Mouse (Mus musculus): ENCODE measurements around the gene Snx18.

DNA sequence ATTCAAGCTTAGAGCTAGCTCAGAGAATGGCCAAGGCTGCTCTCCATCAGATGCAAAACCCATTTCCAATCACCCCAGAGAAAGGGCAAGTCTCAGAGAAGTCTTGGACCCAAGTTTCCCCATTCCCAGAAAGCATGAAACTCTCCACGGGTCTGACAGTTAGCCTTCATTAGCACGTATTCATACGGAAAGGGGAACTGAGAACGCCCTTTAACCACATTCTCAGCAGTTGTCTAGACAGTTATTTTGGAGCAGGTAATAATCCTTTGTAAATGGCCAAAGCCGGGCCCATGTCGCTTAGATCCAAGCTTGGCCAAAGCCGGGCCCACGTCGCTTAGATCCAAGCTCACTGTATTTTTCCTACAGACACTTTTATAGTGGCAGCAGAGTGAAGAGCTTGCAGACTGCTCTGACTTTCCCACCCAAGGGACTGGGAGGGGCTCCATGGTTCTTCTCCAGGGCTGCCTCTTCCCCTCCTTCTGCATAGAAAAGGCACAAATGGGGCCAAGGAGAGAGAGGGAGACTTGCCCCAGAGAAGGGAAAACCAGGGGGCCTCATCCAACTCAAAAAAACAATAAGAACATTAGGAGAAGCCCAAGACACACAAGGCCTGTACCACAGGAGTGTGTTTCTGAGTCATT, 46.2 kb downstream of the Snx18 start:
- TF ChIP-seq POLR2A (IDR thresholded peaks at IDR 0.05; ENCODE audit: insufficient read depth, low read depth, low read length) (no peak), CTCF (IDR thresholded peaks at IDR 0.05) (no peak)

Data from heart, adult 2 months (tissue).